Mouse (Mus musculus) urinary bladder, postnatal 25 days (tissue): ENCODE measurements around the gene Krcc1.
"Not testable (repeated sequence)": the region's sequence is repeated elsewhere in the genome, so short reads cannot be mapped to it uniquely, and the experiment has no call there.

Experiments used
- DNase-seq: peaks from one replicate; pipeline ENCODE4 v3.0.0; 2022; ENCODE audit warnings: low spot score

Gene Krcc1

DNA sequence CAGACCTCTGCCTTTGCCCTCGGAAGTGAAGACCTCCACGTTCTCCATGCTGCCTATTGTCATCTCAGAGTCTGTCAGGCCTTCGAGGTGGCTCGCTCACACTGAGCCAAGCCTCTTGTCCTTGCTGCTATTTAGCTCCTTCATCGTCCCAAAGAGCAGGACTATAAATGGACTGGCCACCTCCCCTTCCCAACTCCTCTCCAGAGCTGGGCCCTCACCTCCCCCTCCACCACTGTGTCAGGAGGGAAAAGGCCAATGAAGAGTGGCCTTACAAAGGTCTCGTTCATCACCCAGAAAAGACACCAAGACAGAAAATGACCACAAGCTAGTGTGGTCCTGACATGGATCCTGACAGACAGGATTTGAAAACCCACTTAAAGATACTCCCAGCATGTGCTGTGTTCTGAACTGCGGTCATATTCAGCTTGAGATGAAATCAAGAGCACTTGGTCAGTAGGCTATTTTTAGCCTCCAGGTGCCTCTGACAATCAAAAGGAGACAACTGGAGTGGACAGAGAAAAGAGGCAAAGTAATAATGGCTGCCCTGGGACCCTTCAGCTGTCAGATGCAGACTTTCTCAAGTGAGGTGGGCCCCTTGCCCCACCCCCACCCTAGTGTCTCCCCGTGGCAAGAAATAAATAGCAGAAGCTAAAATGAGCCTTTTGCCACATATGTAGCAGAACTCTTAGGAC is 9.2 kb upstream of the Krcc1 start:
- no peak for DNase-seq

- not testable (repeated sequence) for DNase-seq
Observed at GRCm38 (mm10) chr6:71267603-71268002, 3.9 kb upstream of the Krcc1 start.

DNA sequence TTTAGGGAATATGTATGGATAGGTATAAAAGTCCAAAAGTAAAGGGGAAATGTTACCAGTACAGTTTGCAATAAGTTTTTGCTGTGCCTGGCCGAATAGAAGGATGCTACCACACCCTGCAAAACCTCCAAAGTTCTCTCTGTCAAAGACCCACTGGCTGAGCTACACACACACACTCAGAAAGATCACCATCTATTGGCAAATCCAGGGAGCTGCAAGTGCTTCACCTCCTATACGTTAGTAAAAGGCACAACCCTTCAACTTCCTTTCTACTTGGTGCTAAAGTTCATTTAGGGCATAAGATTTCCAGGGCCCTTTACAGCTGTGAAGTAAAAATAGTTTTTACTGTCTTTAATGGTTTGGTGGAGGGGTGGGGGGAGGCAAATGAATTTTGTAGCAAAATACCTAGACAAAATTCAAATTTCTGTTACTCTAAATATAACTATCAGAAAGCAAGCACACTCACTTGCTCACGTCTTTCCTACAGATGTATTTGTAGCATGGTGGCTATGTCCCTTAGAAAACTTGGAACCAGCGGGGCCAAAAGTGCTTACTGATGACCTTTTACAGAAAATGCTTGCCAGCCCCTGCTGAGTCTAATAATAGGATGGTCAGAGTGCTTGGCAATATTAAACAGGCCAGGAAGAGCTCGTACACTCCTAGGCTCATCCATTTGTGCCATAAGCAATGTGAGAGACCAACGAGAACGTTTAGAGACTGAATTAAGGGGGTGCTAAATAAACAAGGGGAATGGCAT is 2.4 kb upstream of the Krcc1 start:
- no peak for DNase-seq

DNA sequence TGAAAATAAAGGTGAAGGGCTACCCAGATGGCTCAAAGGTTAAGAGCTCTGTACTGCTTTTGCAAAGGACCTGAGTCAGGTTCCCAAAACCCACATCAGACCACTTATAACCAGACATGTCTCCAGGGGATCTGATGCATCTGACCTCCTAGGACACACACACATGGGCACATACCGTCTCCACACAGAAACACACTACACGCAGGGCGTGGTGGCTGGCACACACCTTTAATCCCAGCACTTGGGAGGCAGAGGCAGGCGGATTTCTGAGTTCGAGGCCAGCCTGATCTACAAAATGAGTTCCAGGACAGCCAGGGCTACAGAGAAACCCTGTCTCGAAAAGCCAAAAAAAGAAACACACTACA is 1.8 kb upstream of the Krcc1 start:
- DNase-seq: not testable (repeated sequence)

DNA sequence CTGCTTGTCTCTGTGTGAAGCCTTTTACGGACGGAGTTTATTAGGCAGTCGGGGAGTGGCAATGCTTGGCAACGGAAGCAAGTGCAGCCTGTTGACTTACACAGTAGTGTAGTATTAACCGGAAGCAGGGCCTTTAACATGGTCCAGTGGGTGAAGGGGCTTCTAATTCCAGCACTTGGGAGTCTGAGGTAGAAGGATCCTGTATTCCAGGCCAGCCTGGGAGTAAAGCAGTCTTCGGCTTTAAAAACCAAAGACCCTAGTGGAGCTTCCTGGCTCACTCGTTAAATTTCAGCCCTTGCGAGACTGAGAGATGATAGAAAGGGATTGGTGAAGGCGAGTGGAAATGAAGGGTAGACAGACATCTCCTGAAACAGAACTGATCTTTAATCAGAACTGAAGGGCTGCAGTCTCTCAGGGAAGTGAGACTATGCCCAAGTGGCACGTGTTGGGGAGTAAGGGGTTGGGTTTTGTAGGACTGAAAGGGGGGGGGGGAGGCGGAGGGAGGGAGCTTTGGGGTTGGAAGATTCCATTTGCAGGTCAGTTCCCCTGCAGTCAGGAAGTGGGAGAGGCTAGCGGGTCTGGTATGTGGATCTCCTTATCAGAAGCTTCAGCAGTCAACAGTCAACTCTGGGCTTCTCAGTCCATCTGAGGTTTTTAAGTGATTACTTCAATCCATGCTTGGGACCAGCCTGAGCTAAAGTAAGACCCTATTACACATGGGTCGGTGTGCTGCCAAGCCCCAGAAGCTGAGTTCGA is 998 bp upstream of the Krcc1 start:
- peak; percentile 16 for DNase-seq

GRCm38 (mm10) chr6:71271057-71271388 is 454 bp upstream of the Krcc1 start:
- no peak for DNase-seq

DNA sequence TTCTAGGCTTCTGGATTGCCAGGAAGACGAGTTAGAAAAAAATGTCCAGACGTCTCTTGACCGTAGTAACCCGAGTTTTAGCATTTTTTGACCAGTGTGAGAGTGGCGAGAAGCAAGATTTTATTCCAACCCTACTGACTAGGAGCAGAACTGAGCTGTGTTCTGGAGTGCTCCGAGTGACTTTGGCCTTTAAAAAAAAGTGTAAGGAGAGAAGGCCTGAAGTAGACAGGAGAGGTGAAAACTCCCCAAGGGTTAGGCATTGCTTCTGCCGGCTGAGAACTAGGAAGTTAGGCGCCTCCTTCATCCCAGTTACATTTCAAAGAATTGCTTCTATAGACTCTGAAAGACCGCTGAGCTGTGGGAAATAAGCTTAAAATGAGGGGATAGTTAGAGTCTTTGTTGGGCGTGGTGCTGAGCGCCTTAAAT is 852 bp downstream of the Krcc1 start:
- DNase-seq: peak; percentile 4

DNA sequence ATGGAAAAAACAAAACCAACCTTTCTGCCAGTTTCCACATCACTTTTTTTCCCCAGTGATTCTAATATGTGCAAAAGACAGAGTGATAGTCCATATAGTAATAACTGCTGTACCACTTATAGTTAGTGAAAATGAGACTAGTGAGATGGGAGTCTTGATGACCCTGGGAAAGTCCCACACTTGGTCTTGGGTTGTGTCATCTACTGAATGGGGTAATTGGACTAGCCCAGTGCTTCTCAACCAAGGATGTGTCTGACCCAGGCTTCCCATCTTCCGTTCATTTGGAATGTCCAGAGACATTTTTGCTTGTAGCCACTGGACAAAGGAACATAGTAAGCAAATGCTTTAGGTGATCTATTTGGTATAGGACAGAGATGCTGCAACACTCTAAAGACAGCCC is 2.2 kb downstream of the Krcc1 start:
- DNase-seq: no peak

DNA sequence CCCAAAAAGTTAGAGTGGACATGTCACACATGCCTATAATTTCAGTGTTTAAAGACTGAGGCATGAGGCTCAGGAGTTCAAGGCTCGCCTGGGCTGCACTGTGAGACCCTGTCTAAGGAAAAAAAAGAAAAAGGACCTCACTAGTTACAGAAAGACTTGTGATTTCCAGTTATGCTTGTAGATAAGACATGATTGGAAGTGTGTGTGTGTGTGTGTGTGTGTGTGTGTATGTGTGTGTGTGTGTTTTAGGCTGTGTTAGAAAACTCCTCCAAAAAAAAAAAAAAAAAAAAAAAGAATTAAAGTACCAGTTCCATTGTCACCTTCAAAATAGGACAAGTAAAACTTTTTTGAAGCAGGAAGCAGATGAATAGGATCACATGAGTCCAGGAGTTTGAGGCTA is 3.1 kb downstream of the Krcc1 start:
- DNase-seq: no peak

DNA sequence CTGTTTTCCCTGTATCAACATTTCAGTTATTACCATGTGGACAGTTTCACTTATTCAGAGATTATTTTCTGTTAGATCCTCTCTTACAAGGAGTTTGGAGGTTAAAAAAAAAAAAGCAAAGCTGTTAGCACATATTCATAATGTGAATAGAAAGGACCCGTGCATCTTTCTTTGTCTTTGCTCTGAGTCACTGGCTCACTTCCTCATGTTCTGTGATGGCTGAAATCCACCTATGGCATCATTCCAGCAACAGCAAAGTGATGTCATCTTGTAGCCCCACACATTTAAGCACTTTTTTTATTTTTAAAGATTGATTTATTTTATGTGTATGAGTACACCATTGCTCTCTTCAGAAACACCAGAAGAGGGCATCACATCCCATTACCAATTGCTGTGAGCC is 7.9 kb downstream of the Krcc1 start:
- DNase-seq: no peak

DNA sequence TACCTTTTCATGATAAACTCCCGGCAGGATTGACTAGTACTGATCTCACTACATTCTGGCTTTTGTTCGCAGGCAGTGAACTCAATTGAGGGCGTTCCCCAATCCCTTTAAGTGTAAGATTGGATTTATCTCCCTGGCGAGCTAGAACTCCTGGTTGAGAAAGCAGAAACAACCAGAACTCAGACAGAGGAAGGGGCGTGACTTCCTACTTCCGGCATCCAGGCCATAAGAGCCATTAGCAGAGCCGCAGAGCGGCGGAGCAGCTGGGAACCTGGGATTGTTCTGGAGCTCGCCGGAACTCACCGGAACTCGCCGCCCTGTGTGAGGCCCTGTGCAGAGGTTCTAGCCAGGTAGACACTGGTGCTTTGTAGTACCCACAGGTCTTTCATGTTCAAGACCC is 22.0 kb downstream of the Krcc1 start:
- DNase-seq: no peak

DNA sequence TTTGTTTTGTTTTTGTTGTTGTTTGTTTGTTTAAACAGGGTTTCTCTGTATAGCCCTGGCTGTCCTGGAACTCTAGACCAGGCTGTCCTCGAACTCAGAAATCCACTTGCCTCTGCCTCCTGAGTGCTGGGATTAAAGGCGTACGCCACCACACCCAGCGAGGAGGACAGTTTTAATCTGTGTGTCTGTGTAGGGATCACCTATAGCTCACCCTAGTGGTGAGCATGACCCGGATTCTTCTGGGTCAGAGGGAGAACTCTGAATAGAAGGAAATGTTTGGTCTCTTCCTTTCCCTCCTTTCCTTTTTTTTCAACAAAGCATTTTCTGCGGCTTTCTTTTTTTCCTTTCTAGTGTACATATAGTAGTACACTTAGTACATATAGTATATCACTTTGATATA is 23.8 kb downstream of the Krcc1 start:
- no peak for DNase-seq

DNA sequence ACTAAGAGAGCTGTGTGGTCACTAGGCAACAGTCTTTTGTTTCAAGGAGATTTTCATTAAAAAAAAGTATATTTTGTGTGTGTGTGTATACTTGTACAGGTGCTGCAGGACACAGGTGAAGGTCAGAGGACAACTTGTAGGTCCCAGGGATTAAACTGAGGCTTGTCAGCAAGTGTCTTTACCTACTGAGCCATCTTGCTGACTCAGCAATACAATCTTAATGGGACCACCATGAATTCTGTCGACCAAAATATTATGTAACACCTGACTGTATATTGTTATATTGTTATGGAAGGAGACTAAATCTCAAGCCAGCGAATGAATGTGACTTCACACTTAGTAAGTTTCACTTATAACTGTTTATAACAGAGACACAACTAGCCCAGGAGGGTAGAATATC is 26.6 kb downstream of the Krcc1 start:
- no peak for DNase-seq

- DNase-seq: no peak
Observed at GRCm38 (mm10) chr6:71298751-71299150, 27.3 kb downstream of the Krcc1 start.

DNA sequence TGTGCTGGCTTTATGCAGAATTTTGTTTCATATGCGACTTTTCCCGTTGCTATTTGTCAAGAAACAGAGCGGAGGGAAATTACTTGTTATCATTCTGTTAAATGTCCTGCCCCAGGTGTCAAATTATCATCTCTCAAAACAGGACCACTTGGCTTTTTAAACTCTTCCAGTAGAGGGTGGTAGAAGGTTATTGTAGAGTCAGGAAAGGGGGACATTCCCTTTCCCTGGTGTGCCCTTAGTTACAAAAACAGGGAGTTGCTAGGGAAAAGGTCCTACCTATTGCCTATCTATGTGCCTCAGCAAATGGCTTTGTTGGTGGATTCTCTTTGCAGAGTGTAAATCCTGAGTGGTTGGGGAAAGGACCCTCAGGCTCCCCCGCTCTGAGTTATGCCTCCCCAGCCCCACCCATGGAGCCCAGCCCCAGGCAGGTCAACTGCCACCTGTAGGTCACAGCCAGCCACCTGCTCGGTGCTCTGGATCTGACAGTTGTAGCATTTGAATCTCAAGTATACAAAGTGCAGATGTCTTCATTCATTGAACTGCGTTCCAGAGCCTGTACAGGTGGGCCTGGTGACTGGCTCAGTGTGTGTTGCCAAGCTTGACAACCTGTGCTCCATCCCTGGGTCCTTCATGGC is 30.7 kb downstream of the Krcc1 start:
- no peak for DNase-seq

DNA sequence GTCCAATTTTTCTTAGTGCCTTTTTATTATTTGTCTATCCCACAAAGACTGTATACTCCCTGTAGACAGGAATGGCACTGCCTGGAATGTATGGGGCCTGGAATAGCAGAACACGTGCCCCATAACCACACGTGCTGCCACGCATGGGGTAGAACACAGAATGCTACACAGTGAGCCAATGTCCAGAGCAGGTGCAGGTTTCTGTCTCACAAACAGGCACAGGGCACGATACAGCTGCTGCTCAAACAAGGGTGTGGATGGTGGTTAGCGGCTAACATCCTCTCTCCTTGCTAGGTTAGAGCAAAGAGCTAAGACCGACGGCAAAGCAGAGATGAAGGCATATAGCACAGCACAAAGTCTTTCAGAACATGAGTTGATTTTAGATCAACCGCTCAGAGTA is 36.0 kb downstream of the Krcc1 start:
- no peak for DNase-seq

DNA sequence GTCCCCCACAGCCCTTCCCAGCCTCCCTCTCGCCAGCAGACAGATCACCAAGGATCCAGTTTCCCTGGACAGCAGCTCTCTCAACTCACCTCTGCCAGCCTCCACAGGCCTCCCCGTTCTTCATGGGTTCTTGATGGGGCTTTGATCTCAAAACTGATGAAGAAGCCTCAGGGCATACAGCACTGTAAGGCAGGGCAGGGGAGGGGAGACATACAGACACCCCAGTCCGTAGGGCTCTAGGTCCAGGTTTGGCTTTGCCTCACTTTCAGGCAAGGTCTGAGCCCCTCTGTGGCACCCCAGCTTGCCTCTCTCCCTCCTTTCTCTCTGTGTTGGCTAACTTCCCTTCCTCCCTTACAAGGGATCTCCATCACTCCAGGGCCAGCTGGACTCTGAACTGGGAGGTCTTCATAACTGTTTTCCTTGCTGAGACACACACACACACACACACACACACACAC is 50.4 kb downstream of the Krcc1 start, which contains the start of gene Smyd1:
Gene Smyd1 (minus strand): TSS at position 408 of the 458 bp plus-strand sequence.
- no peak for DNase-seq

DNA sequence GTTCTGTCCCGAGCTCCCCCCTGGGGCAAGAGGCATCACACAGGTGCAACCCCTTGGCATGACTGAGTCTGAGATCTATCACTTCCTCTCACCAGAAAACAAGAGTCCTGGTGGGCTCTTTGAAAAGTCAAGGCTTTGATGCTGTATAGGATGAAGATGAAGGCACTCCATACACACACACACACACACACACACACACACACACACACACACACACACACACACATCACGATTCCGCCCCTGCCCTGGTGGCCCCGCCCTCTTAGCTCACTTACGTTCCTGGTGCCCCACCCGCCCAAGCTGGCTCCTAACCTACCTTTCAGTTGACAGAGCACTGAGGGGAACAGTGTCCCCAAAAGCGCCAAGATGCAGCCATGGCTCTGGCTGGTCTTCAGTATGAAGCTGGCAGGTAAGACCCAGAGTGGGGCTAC is 51.0 kb downstream of the Krcc1 start, which contains the start of gene Cd8b1:
Gene Cd8b1 (plus strand): TSS at position 298 of the 431 bp plus-strand sequence.
- DNase-seq: no peak

- DNase-seq: no peak
Observed at GRCm38 (mm10) chr6:71324816-71325215, 53.3 kb downstream of the Krcc1 start.

DNA sequence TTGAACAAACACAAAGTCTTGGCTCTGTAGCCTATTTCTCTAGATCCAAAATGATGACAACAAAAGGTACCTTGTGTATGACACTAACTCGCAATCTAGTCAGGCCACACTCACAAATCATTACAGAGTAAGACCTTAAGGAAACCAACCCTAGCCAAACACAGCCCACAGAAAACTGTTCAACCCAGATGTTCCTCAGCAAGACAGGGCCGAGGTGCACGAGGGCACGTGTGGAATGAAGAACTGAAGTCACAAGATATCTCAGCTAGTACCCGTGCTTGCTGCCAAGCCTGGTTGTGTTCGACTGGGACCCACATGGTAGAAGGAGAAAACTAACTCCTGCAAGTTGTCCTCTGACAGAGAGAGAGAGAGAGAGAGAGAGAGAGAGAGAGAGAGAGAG is 58.4 kb downstream of the Krcc1 start:
- no peak for DNase-seq

DNA sequence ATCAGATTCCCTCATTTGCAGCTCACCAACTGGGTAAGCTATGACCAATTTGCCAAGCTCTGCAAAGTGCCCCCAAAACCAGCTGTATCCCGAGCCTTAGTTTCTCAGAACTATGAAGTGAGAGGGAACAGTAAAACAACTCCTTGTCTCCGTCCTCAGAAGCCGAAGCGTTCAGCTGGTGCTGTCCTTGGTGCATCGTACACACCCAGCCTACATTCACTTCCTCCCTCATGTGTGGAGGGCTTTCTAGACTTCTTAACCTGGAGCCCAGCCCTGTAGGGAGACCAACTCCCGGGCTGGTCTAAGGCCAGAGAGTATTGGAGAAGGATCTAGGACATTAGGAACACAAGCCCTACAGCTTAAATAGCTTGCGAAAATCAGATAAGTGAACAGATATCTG is 59.0 kb downstream of the Krcc1 start:
- no peak for DNase-seq

GRCm38 (mm10) chr6:71331491-71331890 is 60.0 kb downstream of the Krcc1 start:
- not testable (repeated sequence) for DNase-seq
